Mouse (Mus musculus) stomach, postnatal 0 days (tissue): ENCODE data around the gene Crim1.

Experiments
- CTCF ChIP-seq: IDR thresholded peaks from 2 replicates; pipeline ENCODE4 v1.5.1; 2016; ENCODE audit warnings: antibody characterized with exemption, low read depth, mild to moderate bottlenecking, moderate library complexity
- EP300 ChIP-seq: optimal IDR thresholded peaks from 2 replicates; pipeline ENCODE3; 2016; ENCODE audit warnings: antibody characterized with exemption

DNA sequence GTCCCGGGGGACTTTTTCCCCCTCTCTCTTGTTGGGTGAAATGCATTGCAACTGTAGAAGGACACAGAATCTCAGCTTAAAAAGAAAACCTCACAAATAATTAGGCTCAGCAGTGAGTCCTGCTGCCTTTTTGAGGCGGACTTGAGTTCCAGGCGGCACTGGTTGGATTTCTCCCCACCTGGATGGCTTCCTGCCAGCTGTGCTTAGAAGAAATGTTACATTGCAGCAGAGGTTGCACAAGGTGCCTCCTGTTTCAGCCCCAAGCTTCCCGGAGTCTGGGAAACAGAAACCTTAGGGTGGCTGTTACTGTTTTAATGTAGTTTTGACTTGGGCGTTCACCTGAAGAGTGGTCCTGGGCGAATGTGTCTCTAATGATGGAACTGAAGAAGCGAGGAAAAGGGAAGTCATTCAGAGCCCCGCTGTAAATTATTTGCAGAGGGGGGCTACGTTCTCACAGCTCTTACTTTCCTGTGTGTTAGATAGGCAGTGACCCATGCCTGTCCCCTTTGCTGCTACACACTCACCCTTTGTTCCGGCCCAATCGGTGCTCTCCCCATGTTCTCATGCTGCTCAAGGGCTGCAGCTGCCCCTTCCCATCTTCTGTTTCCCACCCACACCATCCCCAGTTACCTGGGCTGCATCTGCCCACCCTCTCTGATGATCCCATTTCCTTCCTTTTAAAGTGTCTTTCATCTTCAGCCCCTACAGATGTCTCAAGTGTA lies 83.4 kb downstream of the Crim1 start:
- TF ChIP-seq CTCF (no peak), EP300 (no peak)
